Mouse (Mus musculus) hematopoietic stem cell, adult 5-6 weeks (primary cell): ENCODE data around the gene Ubr1. TPM values are rescaled to one million over a fixed set of nuclear protein-coding genes. Genes with fewer than 3 reads are reported as not detected.

Experiments
- total RNA-seq: library from RNA; stranded (forward); fragments of 172-1452, 232-1000 nt; gene quantifications from 2 replicates; pipeline ENCODE4 v1.2.3, GENCODE M21; 2017

Gene Ubr1
- total RNA-seq, 1 experiment from 2014 or later, result 32.1 TPM

Other genes with a start within 250 kb of the Ubr1 start
- gene Cdan1, start 120.6 kb downstream of the Ubr1 start, total RNA-seq, result 18.5 and 20.7 TPM in 2 replicates
- gene Ttbk2, start 120.1 kb downstream of the Ubr1 start, total RNA-seq, result 9.4 and 10.1 TPM in 2 replicates
- 5.5 and 9.8 TPM in 2 replicates for gene Tmem62, start 6.3 kb upstream of the Ubr1 start, total RNA-seq
- 76.1 and 98.5 TPM in 2 replicates for gene Ccndbp1, start 37.7 kb upstream of the Ubr1 start, total RNA-seq
- 1.4 and 5.3 TPM in 2 replicates for gene Epb42, start 66.4 kb upstream of the Ubr1 start, total RNA-seq
- not detected in 2 replicates for gene Tgm5, start 115.1 kb upstream of the Ubr1 start, total RNA-seq
- gene Tgm7, start 139.1 kb upstream of the Ubr1 start, total RNA-seq, result not detected in 2 replicates
- gene Adal, start 169.7 kb upstream of the Ubr1 start, total RNA-seq, result 11.0 and 25.7 TPM in 2 replicates
- 11.6 and 13.9 TPM in 2 replicates for gene Lcmt2, start 169.9 kb upstream of the Ubr1 start, total RNA-seq
- 33.9 and 35.0 TPM in 2 replicates for gene Tubgcp4, start 199.9 kb upstream of the Ubr1 start, total RNA-seq
- 19.2 and 27.1 TPM in 2 replicates for gene Zscan29, start 200.4 kb upstream of the Ubr1 start, total RNA-seq